Mouse (Mus musculus) B cell, adult 2 months (primary cell): ENCODE data around the gene Pnkd.
"Not testable (repeated sequence)": the region's sequence is repeated elsewhere in the genome, so short reads cannot be mapped to it uniquely, and the experiment has no call there.

Source experiments
- DNase-seq, 2 experiments: peaks; one replicate each; pipeline ENCODE4 v3.0.0; 2022

The Pnkd gene

GRCm38 (mm10) chr1:74298157-74298750 is 13.5 kb downstream of the Pnkd start:
- no peak for DNase-seq

- DNase-seq: no peak
Measured at GRCm38 (mm10) chr1:74298996-74299395, 14.3 kb downstream of the Pnkd start.

GRCm38 (mm10) chr1:74300347-74301110 is 15.8 kb downstream of the Pnkd start:
- no peak for DNase-seq

- DNase-seq: no peak
Measured at GRCm38 (mm10) chr1:74302229-74302628, 17.5 kb downstream of the Pnkd start.

- DNase-seq: no peak
Measured at GRCm38 (mm10) chr1:74302835-74303234, 18.1 kb downstream of the Pnkd start.

GRCm38 (mm10) chr1:74303509-74304338 is 19.0 kb downstream of the Pnkd start:
- peak; percentile 48 to 50 for DNase-seq

GRCm38 (mm10) chr1:74304339-74304790 is 19.6 kb downstream of the Pnkd start:
- no peak for DNase-seq

- DNase-seq: no peak
Measured at GRCm38 (mm10) chr1:74304946-74305345, 20.2 kb downstream of the Pnkd start.

- DNase-seq: no peak
Measured at GRCm38 (mm10) chr1:74305522-74305921, 20.8 kb downstream of the Pnkd start, which contains the start of gene Tmbim1. Gene Tmbim1 (minus strand): TSS chr1:74305622.

- no peak for DNase-seq
Measured at GRCm38 (mm10) chr1:74307146-74307545, 22.4 kb downstream of the Pnkd start.

- DNase-seq: no peak
Measured at GRCm38 (mm10) chr1:74308001-74308964, 23.6 kb downstream of the Pnkd start.

- no peak for DNase-seq
Measured at GRCm38 (mm10) chr1:74309767-74310166, 25.0 kb downstream of the Pnkd start.

GRCm38 (mm10) chr1:74313049-74313692 is 28.4 kb downstream of the Pnkd start:
- DNase-seq: peak; percentile 63 to 72

- no peak for DNase-seq
Measured at GRCm38 (mm10) chr1:74314796-74315195, 30.1 kb downstream of the Pnkd start.

- DNase-seq: no peak
Measured at GRCm38 (mm10) chr1:74316114-74316827, 31.5 kb downstream of the Pnkd start.

GRCm38 (mm10) chr1:74318711-74319110 is 34.0 kb downstream of the Pnkd start:
- DNase-seq: no peak

GRCm38 (mm10) chr1:74321396-74321795 is 36.7 kb downstream of the Pnkd start:
- DNase-seq: no peak

GRCm38 (mm10) chr1:74326916-74327315 is 42.2 kb downstream of the Pnkd start:
- not testable (repeated sequence) for DNase-seq

- DNase-seq: no peak
Measured at GRCm38 (mm10) chr1:74329899-74330431, 45.2 kb downstream of the Pnkd start.

- DNase-seq: no peak
Measured at GRCm38 (mm10) chr1:74331046-74331681, 46.4 kb downstream of the Pnkd start.
